Mouse (Mus musculus) lung, adult 2 months (tissue): Measurements from ENCODE around the gene Ptger3. TPM values are rescaled to one million over a fixed set of nuclear protein-coding genes. Genes with fewer than 3 reads are reported as not detected.

Source experiments
- DNase-seq: peaks from one replicate; pipeline ENCODE4 v3.0.0; 2022
- H3K4me1 ChIP-seq: fragments of 200-500 bp; 2 replicates; pipeline ENCODE4 v1.6.1; 2011; ENCODE audit warnings: low read length; ENCODE audit not compliant: control insufficient read depth, insufficient read depth
- H3K4me3 ChIP-seq: fragments of 200-500 bp; replicated peaks from 2 replicates; pipeline ENCODE3; 2011; ENCODE audit warnings: low read depth, mild to moderate bottlenecking, control low read depth, low read length; ENCODE audit errors: extremely low read depth
- CTCF ChIP-seq: fragments of 200-500 bp; IDR thresholded peaks from 2 replicates; pipeline ENCODE4 v1.5.1; 2011; ENCODE audit warnings: mild to moderate bottlenecking, low read length, control low read depth; ENCODE audit not compliant: insufficient read depth
- POLR2A ChIP-seq: fragments of 200-500 bp; IDR thresholded peaks from 2 replicates; pipeline ENCODE4 v1.6.1; 2011; ENCODE audit warnings: low read depth, mild to moderate bottlenecking, control low read depth, low read length, borderline replicate concordance; ENCODE audit errors: extremely low read depth
- WGBS: fragments of 180-500 bp; shearing (Covaris S2); methylation state at CpG from one replicate; pipeline ENCODE4 v1.1.7; 2018; 5-methylcytosine and 5-hydroxymethylcytosine counted together
- polyA plus RNA-seq: library from polyadenylated mRNA; depleted of rRNA; stranded (reverse); fragments of >200 nt; gene quantifications from 2 replicates; pipeline ENCODE4 v1.2.3, GENCODE M21; 2012; rRNA removed

Ptger3 gene
- polyA plus RNA-seq, 1 experiment = 5.8 TPM

DNA sequence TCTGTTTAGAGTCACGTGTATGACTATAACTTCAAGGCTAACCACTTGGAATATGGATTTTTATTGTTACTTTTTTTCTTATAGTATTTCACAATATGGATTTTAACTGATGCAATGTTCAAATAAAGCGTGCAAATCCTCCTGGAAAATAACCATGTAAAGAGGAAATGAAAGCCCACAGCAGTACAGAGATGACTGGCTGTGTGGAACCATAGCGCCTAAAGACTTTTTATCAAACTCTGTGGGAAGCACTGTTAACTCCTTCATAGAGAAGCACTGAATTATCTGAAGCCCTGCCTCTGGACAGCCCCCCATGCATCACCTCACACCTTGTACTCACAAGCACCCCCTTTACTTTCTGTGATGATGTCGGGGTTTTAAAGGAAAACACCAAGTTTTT, 69.0 kb downstream of the Ptger3 start:
- H3K4me1 ChIP-seq = no peaks in the 10 kb centered on the region
- DNase-seq = no peak
- TF ChIP-seq CTCF (no peak), POLR2A (no peak)
- H3K4me3 ChIP-seq = no peak overlapping the region
- WGBS = 68% methylated on average over 4 of the region's 4 CpGs

DNA sequence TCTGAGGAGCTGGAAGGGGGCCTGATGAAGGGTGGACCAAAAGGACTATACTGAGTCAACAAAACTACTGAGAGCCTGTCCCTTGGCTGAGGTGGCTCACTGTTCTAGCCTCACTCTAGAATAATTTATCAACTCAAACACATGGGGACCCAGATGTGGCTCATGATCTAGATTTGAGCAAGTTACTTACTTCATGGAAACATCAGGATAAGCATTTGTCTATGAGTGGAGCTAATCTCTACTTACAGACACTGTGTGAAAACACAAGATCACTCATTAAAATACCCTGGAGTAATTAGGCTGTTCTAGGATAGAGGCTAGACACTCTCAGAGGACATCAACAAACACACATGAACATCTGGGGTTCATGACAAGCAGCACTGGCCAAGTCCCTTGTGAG, 70.2 kb downstream of the Ptger3 start:
- Histone ChIP-seq H3K4me3 (no peak overlapping the region), H3K4me1 (no peaks in the 10 kb centered on the region)
- DNase-seq = no peak
- TF ChIP-seq CTCF = no peak

DNA sequence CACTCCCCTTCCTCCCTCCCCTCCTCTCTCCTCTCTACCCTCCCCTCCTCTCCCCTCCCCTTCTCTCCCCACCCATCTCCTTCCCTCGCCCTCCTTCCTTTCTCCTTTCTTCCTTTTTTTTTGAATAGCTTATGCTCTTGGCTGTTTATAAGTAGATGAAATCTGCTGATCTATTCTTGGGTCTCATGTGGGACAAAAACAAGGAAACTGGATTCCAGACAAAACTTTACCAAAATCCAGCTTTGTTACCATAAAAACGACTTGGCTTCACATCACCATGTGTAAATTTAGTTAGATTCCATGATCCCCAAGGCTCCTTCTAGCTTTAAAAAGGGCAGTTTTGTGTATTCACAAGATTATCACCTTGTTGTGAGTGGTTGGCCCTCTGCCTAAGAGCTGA, 70.6 kb downstream of the Ptger3 start:
- no peak for TF ChIP-seq POLR2A
- no peak for DNase-seq
- Histone ChIP-seq H3K4me1 (no peaks in the 10 kb centered on the region), H3K4me3 (no peak overlapping the region)
- WGBS = 40% methylated on average over 2 of the region's 2 CpGs

DNA sequence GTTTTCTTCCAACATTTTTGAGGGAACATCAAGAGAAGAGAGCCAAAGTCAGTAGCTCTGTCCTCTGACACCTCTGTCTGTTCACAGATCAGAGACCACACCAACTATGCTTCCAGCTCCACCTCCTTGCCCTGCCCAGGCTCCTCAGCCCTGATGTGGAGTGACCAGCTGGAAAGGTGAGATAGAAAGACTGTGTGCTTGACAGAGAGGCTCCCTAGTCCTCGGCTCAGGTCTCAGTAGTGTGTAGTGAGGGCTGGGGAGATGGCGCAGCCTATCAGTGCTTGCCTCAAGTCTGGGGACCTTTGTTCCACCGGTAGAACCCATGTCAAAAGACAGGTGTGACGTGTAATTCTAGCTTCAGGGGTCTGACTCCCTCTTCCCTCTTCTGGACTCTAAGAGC, 74.9 kb downstream of the Ptger3 start:
- TF ChIP-seq CTCF (no peak), POLR2A (no peak)
- DNase-seq = no peak
- WGBS = 74% methylated on average over 4 of the region's 4 CpGs
- Histone ChIP-seq H3K4me3 (no peak overlapping the region), H3K4me1 (no peaks in the 10 kb centered on the region)

DNA sequence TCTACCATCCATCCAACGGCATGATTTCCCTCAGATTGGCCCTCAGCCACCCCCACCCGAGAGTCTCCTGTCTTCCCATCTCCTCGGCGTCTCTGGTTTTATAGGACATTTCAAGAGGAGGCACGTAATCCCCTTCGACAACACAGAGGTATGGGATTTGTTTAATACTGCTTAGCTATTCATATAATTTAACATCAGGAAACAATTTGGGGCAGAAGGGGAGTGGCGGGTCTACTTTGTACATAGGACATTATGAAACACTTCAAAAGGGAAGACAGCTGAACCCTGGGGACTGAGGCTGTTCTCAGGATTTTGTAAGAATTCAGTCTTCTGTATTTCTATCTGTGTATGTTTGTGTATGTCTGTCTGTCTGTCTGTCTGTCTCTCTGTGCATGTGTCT, 94.9 kb downstream of the Ptger3 start:
- no peak for TF ChIP-seq POLR2A
- no peak for TF ChIP-seq CTCF
- DNase-seq = no peak
- WGBS = 74% methylated on average over 7 of the region's 7 CpGs
- no peak overlapping the region for H3K4me3 ChIP-seq
- H3K4me1 ChIP-seq = no peaks in the 10 kb centered on the region

DNA sequence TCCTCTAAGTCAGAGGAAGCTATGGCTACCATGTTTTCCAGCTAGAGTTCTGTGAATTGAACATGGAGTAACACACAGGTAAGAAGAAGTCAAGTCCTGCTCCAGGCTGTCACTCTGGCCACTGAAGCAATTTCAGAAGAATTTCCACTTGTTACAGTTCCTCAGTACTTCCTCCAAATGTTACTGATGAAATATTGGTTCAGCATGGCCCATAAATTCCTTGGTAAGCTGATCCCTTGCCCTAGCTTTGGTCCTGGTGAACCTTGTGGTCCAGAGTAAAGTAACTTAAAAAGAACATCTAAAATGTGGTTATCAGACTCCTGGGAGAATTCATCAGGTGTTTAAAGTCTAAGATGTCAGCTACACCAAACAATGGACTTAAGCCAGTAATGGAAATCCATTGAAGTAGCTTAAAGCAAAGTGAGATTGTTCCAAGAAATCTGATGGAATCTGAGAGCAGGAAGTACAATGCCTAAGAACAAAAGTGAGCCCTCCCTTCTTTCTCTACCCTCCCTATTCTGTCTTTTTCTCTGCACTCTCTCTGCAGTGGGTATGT, 97.9 kb downstream of the Ptger3 start:
- no peak overlapping the region for H3K4me3 ChIP-seq
- no peak for DNase-seq
- no peak for TF ChIP-seq POLR2A
- TF ChIP-seq CTCF = no peak
- no peaks in the 10 kb centered on the region for H3K4me1 ChIP-seq

DNA sequence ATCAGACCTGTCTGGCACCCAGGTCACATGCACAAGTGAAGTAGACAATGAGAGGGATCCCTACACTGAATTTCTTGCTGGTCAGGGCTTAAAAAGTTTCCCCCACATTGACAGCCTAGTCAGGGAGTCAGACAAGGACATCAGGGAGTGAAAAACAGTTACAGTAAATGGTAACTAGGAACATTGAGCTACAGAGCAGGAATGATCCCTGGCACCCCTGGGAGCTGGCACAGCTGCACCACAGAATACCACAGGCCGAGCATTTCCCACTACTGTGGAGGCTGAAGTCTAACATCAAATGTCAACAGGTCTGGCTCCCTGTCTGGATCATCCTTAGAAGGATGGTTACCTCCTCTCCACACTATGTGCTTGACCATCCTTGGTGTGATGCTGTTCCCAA, 98.8 kb downstream of the Ptger3 start:
- DNase-seq = no peak
- H3K4me3 ChIP-seq = no peak overlapping the region

DNA sequence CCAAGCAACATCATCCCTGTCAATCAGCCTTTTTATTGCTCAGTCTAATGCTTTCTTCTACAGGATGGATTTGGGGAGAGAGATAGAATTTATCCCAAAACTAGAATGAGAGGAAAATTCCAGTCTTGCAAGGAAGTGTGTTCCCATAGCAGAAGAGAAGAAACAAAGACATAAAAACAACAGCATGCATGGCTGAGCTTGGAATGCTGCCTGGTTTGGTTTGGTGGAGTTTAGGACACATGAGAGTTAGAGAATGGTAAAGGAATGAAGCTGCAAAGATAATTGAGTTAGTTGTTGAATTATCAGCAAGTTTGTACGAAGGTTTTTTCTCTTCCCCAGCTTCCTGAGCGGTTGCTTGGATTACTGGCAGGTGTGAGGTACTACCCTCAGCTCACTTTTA, 99.5 kb downstream of the Ptger3 start:
- Histone ChIP-seq H3K4me1 (no peaks in the 10 kb centered on the region), H3K4me3 (no peak overlapping the region)
- no peak for DNase-seq
- 71% methylated on average over 2 of the region's 2 CpGs for WGBS
- TF ChIP-seq CTCF (no peak), POLR2A (no peak)

More for the DNA sequence above, 98.8 kb downstream of the Ptger3 start:
- 55% methylated on average over 1 of the region's 1 CpGs for WGBS
- TF ChIP-seq POLR2A = no peak
- TF ChIP-seq CTCF = no peak
- no peaks in the 10 kb centered on the region for H3K4me1 ChIP-seq

DNA sequence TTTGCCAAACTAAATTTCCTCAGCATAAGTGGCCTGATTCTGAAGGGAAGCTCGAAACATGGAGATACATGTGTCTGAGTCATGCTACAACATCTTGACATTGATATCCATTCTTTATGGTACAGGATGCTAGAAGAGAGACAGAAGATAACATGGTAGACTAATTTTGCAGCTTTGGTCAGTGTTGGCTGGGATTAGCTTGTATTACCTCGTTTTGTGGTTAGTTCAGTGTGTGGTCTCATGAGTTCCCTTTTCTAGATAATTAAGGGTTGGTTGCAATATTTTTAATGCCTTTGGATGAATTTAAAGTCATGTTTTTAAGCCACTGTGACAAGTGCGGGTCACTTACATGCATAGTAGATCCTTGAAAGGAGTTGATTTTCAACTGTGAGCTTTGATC, 119.4 kb downstream of the Ptger3 start:
- no peak overlapping the region for H3K4me3 ChIP-seq
- TF ChIP-seq POLR2A = no peak
- TF ChIP-seq CTCF = no peak
- no peak for DNase-seq
- H3K4me1 ChIP-seq = no peaks in the 10 kb centered on the region
- WGBS = 71% methylated on average over 3 of the region's 3 CpGs

DNA sequence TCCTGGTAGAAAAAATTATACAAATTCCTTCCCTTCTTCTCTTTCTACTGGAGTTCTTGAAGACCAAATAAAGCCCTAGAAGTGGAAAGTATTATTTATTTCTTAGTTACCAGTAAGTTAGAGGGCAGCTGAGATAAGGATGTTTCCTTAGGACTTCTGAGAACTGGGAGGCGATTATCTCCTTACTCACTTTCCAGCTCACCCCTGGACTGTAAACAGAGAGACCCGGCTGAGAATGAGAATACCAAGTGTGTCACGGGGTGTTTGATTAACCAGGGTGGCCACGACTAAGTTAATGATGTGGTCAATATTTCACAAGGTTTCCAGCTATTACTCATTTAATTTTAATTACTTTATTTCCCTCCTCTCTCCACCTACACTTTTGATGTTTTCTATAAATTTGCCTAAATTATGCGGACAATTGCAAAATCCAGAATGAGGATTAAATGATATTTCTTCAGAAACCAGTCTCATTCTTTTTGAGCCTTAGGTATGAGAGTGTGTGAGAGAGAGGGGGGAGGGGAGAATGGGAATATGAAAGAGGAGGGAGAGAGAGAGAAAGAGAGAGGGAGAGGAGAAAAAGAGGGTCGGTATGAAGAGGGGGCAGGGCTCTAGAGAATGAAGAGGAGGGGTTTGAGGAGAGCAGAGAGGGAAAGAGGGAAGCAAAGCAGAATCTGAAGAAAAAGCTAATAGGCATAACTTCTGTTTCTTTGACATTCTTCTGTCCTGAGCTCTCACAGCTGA, 121.9 kb downstream of the Ptger3 start:
- WGBS = 28% methylated on average over 6 of the region's 6 CpGs
- TF ChIP-seq CTCF = no peak
- TF ChIP-seq POLR2A = no peak
- Histone ChIP-seq H3K4me3 (no peak overlapping the region), H3K4me1 (no peaks in the 10 kb centered on the region)
- DNase-seq = no peak

Other genes starting within 250 kb of the Ptger3 start
- gene Zranb2, start 32.7 kb upstream of the Ptger3 start, polyA plus RNA-seq = 4.0 and 6.8 TPM in 2 replicates